Mouse (Mus musculus): ENCODE measurements around the gene Cmtm8. TPM values are rescaled to one million over a fixed set of nuclear protein-coding genes. Genes with fewer than 3 reads are reported as not detected.

Cmtm8 gene
- total RNA-seq, 2 experiments from 2014 or later = 2.2 to 2.5 TPM

DNA sequence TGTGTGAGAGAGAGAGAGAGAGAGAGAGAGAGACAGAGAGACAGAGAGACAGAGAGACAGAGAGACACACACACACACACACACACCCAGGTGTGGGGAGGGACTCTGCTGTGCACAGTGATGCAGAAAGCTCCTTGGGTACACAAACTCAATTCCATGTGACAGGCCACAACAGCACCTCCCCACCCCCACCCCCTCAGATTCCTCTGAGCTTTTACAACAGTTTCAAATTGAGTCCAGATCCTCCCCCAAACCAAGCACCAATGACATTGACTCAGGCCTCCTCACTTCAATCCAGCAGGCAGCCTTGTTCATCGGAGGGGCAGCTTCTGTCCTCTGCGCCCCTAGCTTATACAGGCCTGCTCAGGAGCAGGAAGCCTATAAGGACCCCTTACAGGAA is 76.4 kb downstream of the Cmtm8 start:
- no peak for DNase-seq (ENCODE audit: low spot score in 2 of 2)
- intact Hi-C loops (cut with DNase I) = no loop called here

DNA sequence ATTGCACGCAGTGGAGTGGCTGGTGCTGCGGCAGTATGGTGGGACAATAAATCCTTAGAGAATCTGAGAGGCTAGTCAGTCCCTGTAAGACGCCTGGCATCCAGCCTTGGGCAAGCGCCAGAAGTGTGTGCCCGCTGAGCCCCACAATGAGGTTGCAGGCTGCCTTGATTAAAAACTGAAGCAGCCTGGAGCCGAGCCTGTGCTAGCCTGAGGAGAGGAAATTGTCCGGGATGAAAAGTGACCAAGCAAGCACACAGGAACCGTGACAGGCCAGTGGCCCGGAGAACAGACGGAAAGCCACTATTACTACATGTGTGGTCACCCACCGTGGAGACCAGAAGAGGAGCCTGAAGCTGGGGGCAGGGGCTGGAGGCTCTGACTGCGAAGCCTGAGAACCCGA is 76.9 kb downstream of the Cmtm8 start:
- intact Hi-C loops (cut with DNase I) = no loop called here
- peak in 1 of 2 experiments; percentile 48 for DNase-seq (ENCODE audit: low spot score in 2 of 2)

DNA sequence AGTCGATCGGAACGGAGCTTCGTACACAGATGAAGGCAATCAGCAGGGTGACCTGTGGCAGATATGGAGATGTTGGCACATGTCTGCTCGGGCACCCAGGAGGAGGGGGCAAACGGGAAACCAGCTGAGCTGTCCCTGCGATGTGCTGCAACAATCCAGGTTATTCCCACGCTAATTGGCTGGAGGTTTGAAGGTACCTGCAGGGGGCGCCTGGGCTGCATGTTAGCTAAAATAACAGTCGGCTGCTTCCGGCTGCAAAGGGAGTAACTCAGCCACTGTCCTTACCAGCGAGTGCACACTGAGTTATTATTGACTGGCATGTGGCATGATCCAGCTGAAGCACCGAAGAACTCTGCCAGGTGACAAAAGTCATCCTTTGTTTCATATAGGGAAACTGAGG is 80.6 kb downstream of the Cmtm8 start:
- intact Hi-C loops (cut with DNase I) = no loop called here
- no peak for DNase-seq (ENCODE audit: low spot score in 2 of 2)

DNA sequence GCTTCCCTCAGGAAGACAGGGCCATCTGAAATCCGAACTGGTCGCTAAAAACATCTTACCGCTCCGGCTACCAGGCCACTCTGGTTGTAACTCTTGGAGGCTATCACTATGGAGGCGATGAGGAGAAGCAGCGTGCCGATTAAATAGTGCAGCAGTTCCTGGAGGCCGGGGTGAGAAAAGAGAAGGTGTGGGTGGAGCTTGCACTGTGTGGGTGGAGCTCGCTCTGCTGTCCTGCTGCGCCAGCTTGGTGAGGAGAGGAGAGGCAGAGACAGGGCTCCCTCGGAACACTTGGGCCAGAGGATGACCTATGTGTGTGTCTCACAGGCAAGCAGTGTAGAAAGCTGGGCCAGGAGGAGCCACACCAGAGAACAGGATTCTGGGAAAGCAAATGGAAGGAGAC is 82.1 kb downstream of the Cmtm8 start:
- intact Hi-C loops (cut with DNase I) = no loop called here
- peak in 1 of 2 experiments; percentile 12 for DNase-seq (ENCODE audit: low spot score in 2 of 2)

DNA sequence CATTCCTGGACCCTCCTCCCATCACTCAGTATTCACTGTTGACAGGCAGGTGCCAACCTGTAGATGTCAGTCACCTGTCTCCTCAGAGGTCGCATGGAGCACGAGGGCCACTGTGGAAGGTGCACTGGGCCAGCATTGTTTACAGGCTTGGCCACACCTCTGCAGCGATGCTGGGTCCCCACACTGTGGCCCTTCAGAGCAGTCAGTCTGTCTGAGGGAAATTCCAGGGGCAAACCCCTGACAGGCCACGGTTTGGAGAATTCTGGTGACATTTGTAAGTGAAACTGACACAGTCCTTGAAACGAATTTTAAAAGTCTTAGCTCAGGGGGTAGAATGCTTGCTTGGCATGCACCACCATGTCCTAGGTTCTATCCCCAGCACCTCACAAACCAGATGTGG is 83.6 kb downstream of the Cmtm8 start:
- intact Hi-C loops (cut with DNase I) = no loop called here
- DNase-seq (ENCODE audit: low spot score in 2 of 2) = no peak

DNA sequence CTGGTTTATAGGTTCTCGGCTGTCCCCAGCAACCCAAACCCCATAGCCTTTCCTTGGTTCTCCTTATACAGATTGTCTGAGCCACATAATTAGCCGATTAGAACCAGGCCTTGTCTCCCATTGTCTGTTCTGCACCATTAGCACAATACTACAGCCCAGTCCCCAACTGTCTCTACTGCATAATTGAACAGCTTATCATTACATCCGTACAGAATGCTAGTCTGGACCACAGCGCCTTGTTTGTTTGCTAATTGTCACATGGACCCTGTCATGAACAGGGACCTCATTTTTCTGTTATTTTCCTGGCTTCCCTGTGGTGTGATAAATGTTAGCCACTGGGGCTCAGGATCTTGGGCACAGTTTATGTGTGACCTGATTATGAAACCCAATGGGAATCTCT is 84.1 kb downstream of the Cmtm8 start:
- DNase-seq (ENCODE audit: low spot score in 2 of 2) = no peak
- intact Hi-C loops (cut with DNase I) = no loop called here

DNA sequence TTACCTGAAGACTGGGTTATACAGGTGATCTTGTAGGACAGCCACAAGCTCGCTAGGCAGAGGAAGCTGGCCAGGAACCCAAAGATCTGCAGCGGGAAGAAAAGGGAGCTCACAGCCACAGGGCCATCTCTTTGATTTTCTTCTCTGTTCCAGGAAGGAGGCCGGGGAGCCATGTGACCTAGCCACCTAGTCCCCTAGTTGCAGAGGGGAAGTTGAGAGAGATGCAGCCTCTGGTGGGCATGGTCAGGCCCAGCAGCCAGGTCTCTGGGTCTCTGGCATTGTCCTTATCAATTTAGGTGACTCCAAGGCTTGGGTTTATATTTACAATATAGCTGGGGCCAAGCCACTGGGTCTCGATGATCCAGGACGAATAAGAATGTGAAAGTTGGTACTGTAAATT is 85.2 kb downstream of the Cmtm8 start:
- intact Hi-C loops (cut with DNase I) = no loop called here
- no peak for DNase-seq (ENCODE audit: low spot score in 2 of 2)

DNA sequence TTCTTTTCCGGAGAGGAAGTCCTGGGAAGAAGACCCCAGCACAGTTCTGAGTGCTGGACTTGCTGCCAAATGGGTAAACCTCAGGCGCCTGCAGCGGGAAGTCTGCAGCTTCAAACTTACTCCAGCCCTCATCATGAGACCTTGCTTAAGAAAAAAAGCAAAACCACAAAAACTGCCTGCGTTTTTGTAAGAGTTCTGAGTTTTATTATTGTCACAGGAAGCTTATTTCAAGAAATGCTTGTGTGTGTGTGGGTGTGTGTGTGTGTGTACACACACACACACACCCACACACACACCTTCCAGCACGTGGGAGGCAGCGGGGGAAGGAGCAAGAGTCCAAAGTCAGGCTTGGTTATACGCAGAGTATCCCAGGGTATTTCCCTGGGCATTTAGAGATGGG is 85.7 kb downstream of the Cmtm8 start:
- DNase-seq (ENCODE audit: low spot score in 2 of 2) = no peak
- intact Hi-C loops (cut with DNase I) = no loop called here

DNA sequence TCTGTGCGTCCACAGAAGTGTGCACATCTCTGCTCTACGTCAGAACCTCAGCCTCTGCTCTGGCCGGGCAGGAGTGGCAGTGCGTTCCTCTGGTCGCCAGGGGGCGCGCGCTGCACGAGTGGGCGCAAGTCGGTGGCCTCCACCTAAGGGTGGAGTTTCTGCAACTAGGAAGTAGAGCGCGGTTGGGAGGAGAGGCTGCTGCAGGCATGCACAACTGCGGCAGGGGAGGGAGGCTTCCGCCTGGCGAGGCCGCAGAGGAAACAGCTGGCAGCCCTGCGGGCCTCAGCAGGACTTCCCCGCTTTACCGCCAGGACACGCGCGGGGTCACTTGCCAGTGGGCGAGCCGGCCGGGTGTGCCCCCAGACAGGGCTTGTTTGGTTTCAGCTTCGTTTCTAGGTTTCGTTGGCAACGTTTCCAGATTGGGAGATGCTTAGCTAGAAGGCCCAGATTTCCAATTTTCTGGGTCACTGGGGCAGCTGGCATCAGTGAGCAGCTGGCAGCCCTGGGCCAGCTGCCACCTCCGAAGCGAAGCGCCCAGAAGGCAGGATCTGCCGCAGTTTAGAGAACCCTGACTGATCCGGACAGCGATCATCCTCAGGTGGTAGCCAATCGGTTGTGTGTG is 91.0 kb downstream of the Cmtm8 start:
- intact Hi-C loops (cut with DNase I) = no loop called here
- DNase-seq (ENCODE audit: low spot score in 2 of 2) = peak; percentile 91 to 95

DNA sequence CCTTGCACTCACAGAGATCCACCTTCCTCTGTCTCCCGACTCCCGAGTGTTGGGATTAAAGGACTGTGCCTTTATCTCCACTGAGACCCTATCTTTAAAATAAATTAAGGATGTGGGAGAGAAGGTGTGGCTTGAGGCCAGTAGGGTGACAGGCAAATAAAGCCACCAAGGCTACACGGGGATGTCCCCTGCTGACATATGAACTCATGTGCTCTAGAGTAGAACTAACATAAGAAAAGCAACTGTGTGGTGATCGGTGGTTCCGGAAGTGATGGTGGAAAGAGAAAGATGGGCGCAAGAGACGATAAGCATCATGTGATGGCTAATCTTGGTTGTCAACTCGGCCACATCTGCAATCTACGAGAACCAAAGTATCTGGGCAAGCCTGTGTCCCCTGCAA is 91.6 kb downstream of the Cmtm8 start:
- no peak for DNase-seq (ENCODE audit: low spot score in 2 of 2)
- intact Hi-C loops (cut with DNase I) = no loop called here

DNA sequence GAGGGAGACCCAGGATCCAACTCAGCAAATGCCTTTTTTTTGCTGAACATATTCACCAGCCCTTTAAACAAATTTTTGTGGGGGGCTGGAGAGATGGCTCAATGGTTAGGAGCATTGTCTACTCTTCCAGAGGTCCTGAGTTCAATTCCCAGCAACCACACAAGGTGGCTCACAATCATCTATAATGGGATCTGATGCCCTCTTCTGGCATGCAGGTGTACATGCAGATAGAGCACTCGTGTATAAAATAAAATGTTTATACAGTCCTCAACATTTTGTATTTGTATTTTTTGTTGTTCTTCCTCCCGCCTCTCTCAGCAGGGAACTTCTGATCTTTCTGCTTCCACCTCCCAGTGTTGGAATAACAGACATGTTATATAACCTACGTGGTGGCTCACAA is 92.4 kb downstream of the Cmtm8 start:
- intact Hi-C loops (cut with DNase I) = no loop called here
- DNase-seq (ENCODE audit: low spot score in 2 of 2) = no peak

DNA sequence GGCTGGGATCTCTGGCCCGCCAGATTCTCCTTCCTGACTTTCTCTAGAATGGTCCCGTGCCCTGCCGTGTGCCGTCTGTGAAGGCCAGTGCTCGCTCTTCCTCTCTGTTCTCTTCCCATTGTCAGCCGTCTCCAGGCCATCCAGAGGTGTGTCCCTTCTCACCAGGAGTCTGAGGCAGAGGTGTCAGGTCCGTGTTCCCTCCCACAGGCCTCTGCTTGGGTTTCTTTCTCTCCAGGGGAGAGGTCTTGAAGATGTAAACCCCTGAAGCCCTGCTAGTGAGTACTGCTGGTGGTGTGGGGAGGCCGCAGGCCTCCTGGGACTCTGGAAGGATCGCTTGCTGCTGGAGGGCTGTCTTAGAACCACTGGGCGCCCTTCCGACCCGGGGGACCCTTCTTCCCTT is 96.5 kb downstream of the Cmtm8 start:
- no peak for DNase-seq (ENCODE audit: low spot score in 2 of 2)
- intact Hi-C loops (cut with DNase I) = no loop called here

DNA sequence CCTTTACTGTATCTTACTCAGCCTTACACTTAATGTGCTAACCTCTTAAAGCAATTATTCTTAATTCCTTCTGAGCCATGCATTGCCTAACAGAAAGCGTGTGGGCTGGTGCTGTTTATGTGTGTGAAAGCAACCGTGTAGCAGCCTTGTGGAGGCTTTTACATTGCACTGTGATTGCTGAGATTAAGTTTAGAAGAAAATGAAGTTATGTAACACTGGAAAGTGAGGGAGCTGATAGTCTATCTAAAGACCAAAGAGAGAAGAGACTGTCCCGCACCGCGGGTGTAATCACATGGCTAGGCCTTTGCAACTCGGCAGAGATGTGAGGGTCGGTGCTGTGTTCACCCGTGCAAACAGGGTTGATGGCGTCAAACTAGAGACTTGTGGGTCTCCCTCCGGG is 96.9 kb downstream of the Cmtm8 start:
- intact Hi-C loops (cut with DNase I) = no loop called here
- peak; percentile 48 to 76 for DNase-seq (ENCODE audit: low spot score in 2 of 2)

DNA sequence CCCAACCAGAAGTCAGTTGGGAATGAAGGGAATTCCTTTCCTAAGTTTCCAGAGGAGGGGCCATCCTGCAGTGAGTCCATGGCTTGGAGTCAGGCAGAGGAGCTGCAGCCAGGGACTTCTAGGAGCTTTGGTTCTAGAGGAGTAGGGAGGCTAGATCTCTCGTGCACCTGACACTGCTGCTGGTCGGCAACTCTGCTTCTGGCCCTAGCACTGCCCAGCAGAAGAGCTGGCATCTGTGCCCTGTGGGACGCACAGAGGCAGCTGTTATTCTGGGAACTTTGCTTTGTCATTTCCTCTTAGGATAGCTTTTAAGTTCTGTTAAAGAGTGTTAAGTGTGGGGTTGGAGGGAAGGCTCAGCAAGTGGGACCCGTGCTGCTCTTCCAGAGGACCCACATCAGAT is 98.3 kb downstream of the Cmtm8 start:
- no peak for DNase-seq (ENCODE audit: low spot score in 2 of 2)
- intact Hi-C loops (cut with DNase I) = no loop called here

DNA sequence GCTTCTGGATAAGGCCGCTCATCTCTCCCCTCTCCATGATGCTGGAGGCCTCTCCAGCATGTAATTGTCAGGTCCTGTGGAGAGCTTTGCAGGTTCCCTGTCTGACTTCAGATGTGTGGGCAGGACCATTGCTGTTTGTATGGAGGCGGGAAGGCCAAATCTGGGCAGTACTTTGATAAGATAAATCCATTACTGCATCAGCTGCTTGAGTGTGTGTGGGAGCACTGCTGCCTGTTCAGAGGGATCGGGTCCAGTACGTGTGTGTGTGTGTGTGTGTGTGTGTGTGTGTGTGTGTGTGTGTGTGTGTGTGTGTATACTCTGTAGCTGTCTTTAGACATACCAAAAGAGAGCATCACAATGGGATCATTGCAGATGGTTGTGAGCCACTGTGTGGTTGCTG is 98.8 kb downstream of the Cmtm8 start:
- intact Hi-C loops (cut with DNase I) = no loop called here
- no peak for DNase-seq (ENCODE audit: low spot score in 2 of 2)

DNA sequence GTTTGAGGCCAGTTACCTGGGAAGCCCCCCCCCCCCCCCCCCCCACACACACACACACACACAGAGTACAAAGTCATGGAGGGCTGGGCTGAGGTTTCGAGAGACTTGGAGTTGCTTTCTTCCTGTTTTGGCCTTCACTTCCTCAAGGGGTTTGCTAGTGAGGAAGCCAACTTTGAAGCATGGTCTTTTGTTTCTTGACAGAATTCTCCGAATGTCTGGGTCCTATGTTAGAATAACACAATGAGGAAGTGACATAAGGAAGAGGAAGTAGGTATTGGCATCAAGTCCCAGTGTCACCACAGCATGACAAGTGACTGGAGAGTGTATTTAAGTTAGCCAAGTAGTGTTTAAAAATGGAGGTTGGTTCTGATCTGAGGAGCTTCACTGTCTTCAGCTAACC is 101.2 kb downstream of the Cmtm8 start:
- intact Hi-C loops (cut with DNase I) = no loop called here
- DNase-seq (ENCODE audit: low spot score in 2 of 2) = peak in 1 of 2 experiments; percentile 50

DNA sequence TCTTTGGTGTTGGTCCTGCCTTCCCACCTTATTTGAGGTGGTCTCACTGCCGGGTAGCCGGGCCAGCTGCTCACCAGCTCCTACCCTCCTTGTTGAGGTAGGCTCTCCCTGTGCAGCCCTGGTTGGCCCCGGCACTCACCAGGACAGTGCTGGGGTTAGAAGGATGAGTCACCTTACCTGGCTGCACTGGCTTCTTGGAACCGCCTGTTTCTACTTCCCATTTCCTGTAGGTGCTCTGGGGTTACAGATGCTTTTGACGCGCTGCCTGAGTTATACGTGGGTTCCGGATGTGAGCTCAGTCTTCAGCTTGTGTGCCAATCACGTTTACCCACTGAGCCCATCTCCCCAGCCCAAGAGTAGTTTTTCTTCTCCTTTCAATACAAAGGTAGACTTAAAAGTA is 103.6 kb downstream of the Cmtm8 start:
- intact Hi-C loops (cut with DNase I) = no loop called here
- no peak for DNase-seq (ENCODE audit: low spot score in 2 of 2)

Other genes starting within 250 kb of the Cmtm8 start
- gene Cnot10, start 204.0 kb downstream of the Cmtm8 start, total RNA-seq (2021) = 10 to 100 TPM; 45.0 to 46.8 TPM
- 10 to 100 TPM; 90.1 to 93.7 TPM for gene Dync1li1, start 155.4 kb downstream of the Cmtm8 start, total RNA-seq (2021)
- 10 to 100 TPM; 22.9 to 23.7 TPM for gene Cmtm6, start 113.0 kb downstream of the Cmtm8 start, total RNA-seq (2021)
- 1 to 10 TPM; 4.9 to 5.0 TPM for gene Cmtm7, start 62.3 kb downstream of the Cmtm8 start, total RNA-seq (2021)
- gene Gpd1l, start 89.8 kb upstream of the Cmtm8 start, total RNA-seq (2021) = 10 to 100 TPM; 87.2 to 91.9 TPM
- 10 to 100 TPM; 46.4 to 54.6 TPM for gene Osbpl10, start 134.4 kb upstream of the Cmtm8 start, total RNA-seq (2021)
- 10 to 100 TPM; 21.8 to 24.8 TPM for gene Rps27rt, start 138.6 kb upstream of the Cmtm8 start, total RNA-seq (2021)